Mouse (Mus musculus) intestine, postnatal 0 days (tissue): ENCODE results near the gene Gm10964. TPM values are rescaled to one million over a fixed set of nuclear protein-coding genes. Genes with fewer than 3 reads are reported as not detected.

Experiments used
- ATAC-seq: fragments of 200-750 bp; cut with Nextera tagmentation; 2 replicates; pipeline ENCODE4 v1.8.0; 2017; ENCODE audit warnings: mild to moderate bottlenecking, moderate TSS enrichment, moderate library complexity
- H3K27ac ChIP-seq: fragments of 300-500 bp; sonication (generic); 2 replicates; pipeline ENCODE4 v1.5.1; 2014; ENCODE audit warnings: mild to moderate bottlenecking, low read depth, low read length, moderate library complexity
- H3K27me3 ChIP-seq: fragments of 300-500 bp; sonication (generic); replicated peaks from 2 replicates; pipeline ENCODE4 v1.6.1; 2014; ENCODE audit warnings: low read length, mixed read lengths; ENCODE audit not compliant: control insufficient read depth, insufficient read depth
- H3K36me3 ChIP-seq: fragments of 300-500 bp; sonication (generic); 2 replicates; pipeline ENCODE4 v1.6.1; 2014; ENCODE audit warnings: mild to moderate bottlenecking, moderate library complexity; ENCODE audit not compliant: control insufficient read depth, insufficient read depth
- H3K4me1 ChIP-seq: fragments of 300-500 bp; sonication (generic); replicated peaks from 2 replicates; pipeline ENCODE4 v1.6.1; 2014; ENCODE audit warnings: antibody characterized with exemption, low read length, mixed read lengths; ENCODE audit not compliant: control insufficient read depth, insufficient read depth
- H3K4me2 ChIP-seq: fragments of 300-500 bp; sonication (generic); replicated peaks from 2 replicates; pipeline ENCODE4 v1.6.1; 2014; ENCODE audit warnings: low read depth, mild to moderate bottlenecking, moderate library complexity
- H3K4me3 ChIP-seq: fragments of 300-500 bp; sonication (generic); 2 replicates; pipeline ENCODE4 v1.5.1; 2014; ENCODE audit warnings: low read depth, low read length
- H3K9ac ChIP-seq: fragments of 300-500 bp; sonication (generic); 2 replicates; pipeline ENCODE4 v1.6.1; 2014; ENCODE audit warnings: mild to moderate bottlenecking, low read depth, low read length
- H3K9me3 ChIP-seq: fragments of 300-500 bp; sonication (generic); 2 replicates; pipeline ENCODE4 v1.6.1; 2016; ENCODE audit warnings: mixed run types; ENCODE audit not compliant: control insufficient read depth
- CTCF ChIP-seq: sonication (generic); IDR thresholded peaks from 2 replicates; pipeline ENCODE4 v1.5.1; 2016; ENCODE audit warnings: low read depth, mild to moderate bottlenecking, control low read depth, antibody characterized with exemption, moderate library complexity
- WGBS: fragments of 180-500 bp; shearing (Covaris S2); extraction: QIAGEN DNeasy Blood & Tissue Kit; methylation state at CpG from one replicate; pipeline ENCODE4 v1.1.7; 2014; 5-methylcytosine and 5-hydroxymethylcytosine counted together
- polyA plus RNA-seq: library from polyadenylated mRNA; unstranded; fragments of >200 nt; fragmentation: Nextera tagmentation; extraction: Ambion mirVana; gene quantifications from 2 replicates; pipeline ENCODE4 v1.2.1, GENCODE M21; 2015

Gene Gm10964
- polyA plus RNA-seq, 1 experiment from 2014 or later = not detected

GRCm38 (mm10) chr3:103733799-103734695, 5.1 kb upstream of the Gm10964 start:
- 53% methylated on average over 19 of the region's 19 CpGs for WGBS
- H3K4me3 ChIP-seq = no peak overlapping the region; the same call in 1 of the 2 replicates
- no peak overlapping the region for H3K27ac ChIP-seq
- H3K4me1 ChIP-seq = no peaks in the 10 kb centered on the region
- peaks cover 6% of the 10 kb centered on the region; the same call in 1 of the 2 replicates for H3K36me3 ChIP-seq
- ATAC-seq = no peak
- H3K27me3 ChIP-seq = no peaks in the 10 kb centered on the region
- no peak overlapping the region for H3K9ac ChIP-seq
- H3K9me3 ChIP-seq = no peaks in the 10 kb centered on the region
- peak overlapping the region; percentile 35; the same call in 1 of the 2 replicates for H3K4me2 ChIP-seq
- TF ChIP-seq CTCF = no peak

DNA sequence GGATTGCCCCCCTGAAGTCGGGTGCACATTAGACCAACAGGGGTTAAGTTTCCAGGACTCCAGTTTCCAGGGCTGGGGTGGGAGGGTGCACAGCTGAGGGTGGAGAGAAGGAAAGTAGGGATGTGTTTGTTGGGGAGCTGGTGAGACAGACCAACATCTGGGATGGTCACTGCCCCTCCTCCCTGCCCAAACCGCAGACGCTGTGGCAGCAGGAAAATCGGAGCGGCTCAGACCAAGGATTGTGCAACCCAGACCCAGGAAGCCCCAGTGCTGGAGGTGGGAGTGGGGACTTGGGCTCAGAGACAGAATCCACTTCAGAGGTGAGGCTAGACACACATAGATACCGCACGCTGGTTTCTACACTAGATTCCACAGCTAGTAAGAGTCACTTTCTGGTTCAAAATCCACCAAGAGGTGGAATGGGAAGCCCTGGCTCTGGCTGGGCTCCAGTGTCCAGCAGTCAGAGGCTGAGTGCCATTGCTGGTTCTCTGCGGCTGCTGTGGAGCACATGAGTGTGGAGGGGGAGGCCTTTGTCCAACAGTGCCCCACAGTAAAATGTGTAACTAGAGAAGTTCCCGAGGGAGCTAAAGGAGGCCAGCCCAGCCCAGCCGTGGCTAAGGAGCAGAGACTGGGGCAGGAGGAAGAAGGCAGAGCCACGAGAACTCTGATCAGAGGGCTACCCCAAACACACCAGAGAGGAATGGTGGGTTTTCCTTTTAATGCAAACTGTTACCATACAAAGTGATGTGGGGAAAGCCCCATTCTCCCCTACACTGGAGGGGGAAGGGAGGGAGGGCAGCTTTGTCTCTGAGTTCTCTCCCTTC, 4.3 kb upstream of the Gm10964 start:
- no peaks in the 10 kb centered on the region for H3K4me1 ChIP-seq
- no peak for ATAC-seq
- TF ChIP-seq CTCF = no peak

GRCm38 (mm10) chr3:103735776-103736600, 3.2 kb upstream of the Gm10964 start:
- no peaks in the 10 kb centered on the region for H3K27me3 ChIP-seq
- 72% methylated on average over 28 of the region's 28 CpGs for WGBS
- peaks cover 6% of the 10 kb centered on the region; the same call in 1 of the 2 replicates for H3K36me3 ChIP-seq
- H3K4me2 ChIP-seq = peak overlapping the region; percentile 66
- no peak overlapping the region; the same call in 1 of the 2 replicates for H3K27ac ChIP-seq
- no peak for ATAC-seq
- peak overlapping the region; percentile 31; the same call in 1 of the 2 replicates for H3K4me3 ChIP-seq
- H3K4me1 ChIP-seq = no peaks in the 10 kb centered on the region
- no peaks in the 10 kb centered on the region for H3K9me3 ChIP-seq
- TF ChIP-seq CTCF = no peak
- H3K9ac ChIP-seq = 0 out of 2 replicates have a peak overlapping the region, but pooled peaks have one; percentile 22

More for the DNA sequence above, 4.3 kb upstream of the Gm10964 start:
- WGBS = 23% methylated on average over 11 of the region's 11 CpGs
- Histone ChIP-seq H3K27me3 (no peaks in the 10 kb centered on the region), H3K9me3 (no peaks in the 10 kb centered on the region), H3K36me3 (peaks cover 6% of the 10 kb centered on the region; the same call in 1 of the 2 replicates), H3K4me2 (peak overlapping the region; percentile 35), H3K4me3 (no peak overlapping the region; the same call in 1 of the 2 replicates), H3K27ac (no peak overlapping the region; the same call in 1 of the 2 replicates), H3K9ac (no peak overlapping the region)

GRCm38 (mm10) chr3:103737061-103737754, 2.0 kb upstream of the Gm10964 start:
- Histone ChIP-seq H3K27me3 (no peaks in the 10 kb centered on the region), H3K4me2 (peak overlapping the region; percentile 66), H3K27ac (peak overlapping the region; percentile 36; the same call in 1 of the 2 replicates), H3K36me3 (peaks cover 10% of the 10 kb centered on the region; the same call in 1 of the 2 replicates), H3K9ac (peak overlapping the region; percentile 23; the same call in 1 of the 2 replicates), H3K9me3 (no peaks in the 10 kb centered on the region), H3K4me1 (no peaks in the 10 kb centered on the region), H3K4me3 (peak overlapping the region; percentile 31)
- no peak for TF ChIP-seq CTCF
- 45% methylated on average over 16 of the region's 16 CpGs for WGBS
- ATAC-seq = no peak; the same call in 1 of the 2 replicates
